Mouse (Mus musculus) frontal cortex, adult 2 months (tissue): ENCODE data around the gene Gsdma. TPM values are rescaled to one million over a fixed set of nuclear protein-coding genes. Genes with fewer than 3 reads are reported as not detected.
A peak's percentile ranks its signal among the peaks of the same experiment; 100 is the strongest.
"Not testable (repeated sequence)": the region's sequence is repeated elsewhere in the genome, so short reads cannot be mapped to it uniquely, and the experiment has no call there.

Source experiments
- DNase-seq, 2 experiments: peaks; one replicate each; pipeline ENCODE4 v3.0.0; 2022; ENCODE audit warnings: low spot score in 1 of 2; ENCODE audit errors: extremely low spot score in 1 of 2
- polyA plus RNA-seq: library from polyadenylated mRNA; depleted of rRNA; stranded (reverse); fragments of >200 nt; gene quantifications from 2 replicates; pipeline ENCODE4 v1.2.3, GENCODE M21; 2012

Gene Gsdma
- polyA plus RNA-seq, 1 experiment = 0.16 TPM

DNA sequence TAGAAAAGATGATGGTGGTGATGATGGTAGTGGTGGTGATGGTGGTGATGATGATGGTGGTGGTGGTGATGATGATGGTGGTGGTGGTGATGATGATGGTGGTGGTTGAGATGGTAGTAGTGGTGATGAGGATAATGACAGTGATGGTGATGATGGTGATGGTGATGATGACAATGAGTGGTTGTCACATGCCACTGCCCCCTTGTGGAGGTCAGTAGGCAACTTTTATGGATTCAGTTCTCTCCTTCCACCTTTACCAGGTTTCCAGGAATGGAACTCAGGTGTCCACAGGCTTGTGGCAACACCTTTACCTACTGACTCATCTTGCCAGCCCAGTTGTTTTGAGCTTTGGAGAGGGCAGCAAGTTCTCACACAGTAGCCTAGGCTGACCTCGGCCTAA lies 15.9 kb downstream of the Gsdma start:
- DNase-seq = no peak

GRCm38 (mm10) chr11:98680595-98680994 lies 16.4 kb downstream of the Gsdma start:
- not testable (repeated sequence) for DNase-seq

DNA sequence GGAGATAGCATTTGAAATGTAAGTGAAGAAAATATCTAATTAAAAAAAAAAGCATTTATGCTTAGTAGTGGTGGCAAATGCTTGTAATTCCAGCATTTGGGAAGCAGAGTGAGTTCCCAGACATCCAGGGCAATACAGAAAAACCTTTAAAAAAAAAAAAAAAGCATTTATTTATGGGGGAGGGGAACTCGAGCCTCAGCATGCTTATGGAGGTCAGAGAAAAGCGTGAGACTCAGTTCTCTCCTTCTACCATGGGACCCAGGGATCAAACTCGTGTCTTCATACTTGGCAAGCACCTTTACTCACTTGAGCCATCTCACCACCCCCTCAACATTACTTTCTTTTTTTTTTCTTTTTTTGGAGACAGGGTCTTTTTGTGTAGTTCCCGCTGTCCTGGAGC lies 17.0 kb downstream of the Gsdma start:
- no peak for DNase-seq

DNA sequence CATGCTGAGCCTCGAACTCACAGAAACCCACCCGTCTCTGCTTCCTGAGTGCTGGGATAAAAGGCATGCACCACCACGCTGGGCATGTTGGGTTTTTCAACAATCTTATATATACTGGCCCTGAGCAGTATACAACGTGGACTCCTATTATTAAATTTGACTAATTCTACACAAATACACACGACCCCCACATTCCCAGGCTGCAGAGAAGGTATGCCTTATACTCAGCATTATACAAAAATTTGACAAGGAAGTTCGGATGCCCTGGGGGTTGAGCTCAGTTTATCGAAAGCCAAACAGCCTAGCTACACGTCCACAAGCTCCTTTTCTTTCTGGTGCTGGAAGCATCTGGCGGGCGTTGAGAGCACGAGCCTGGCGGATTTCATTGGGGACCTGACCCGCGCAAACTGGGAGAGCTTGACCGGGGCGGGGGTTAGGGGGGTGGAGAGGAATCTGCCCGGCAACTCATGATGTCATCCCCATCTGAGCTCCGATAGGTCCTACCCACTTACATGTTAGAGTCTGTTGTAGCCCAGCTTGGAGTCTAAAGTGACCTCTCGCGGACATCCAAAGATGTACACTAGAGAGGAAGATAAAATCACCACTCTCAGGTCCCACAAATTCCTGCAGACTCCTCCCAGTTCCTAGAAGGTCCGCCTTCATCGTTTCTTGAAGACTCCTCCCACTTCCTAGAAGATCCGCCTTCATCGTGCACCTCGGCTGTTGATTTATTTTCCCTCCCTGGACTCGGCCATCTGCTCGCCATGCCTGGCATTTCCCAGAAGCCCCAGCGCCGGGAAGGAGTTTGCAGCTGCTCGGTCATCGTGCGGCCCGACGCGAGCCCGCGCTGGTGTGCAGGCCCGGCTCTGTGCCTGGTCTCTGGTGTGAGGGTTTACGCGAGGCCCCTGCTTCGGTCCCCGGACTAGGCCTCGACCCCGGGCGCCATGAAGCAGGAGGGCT lies 17.9 kb downstream of the Gsdma start, which contains the start of gene Psmd3:
Gene Psmd3, plus strand, starts transcription at position 769 of the 960 bp plus-strand sequence.
- DNase-seq = peak; percentile 92 to 99

DNA sequence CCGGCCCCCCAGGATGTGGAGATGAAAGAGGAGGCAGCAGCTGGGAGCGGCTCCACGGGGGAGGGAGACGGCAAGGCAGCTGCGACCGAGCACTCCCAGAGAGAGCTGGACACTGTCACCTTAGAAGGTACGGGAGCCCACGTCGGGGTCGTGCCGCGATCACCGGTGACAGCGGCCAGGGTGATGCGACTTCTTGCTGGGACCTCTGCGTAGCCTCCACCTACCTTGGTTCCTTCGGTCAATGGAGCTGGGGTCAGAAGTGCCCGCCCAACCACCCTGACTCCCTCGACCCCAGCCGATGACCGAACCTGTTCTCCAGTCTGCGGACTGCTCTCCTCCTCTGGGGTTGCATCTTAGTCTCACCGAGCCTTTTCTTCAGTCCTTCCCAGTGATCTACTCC lies 18.7 kb downstream of the Gsdma start:
- no peak for DNase-seq

GRCm38 (mm10) chr11:98685642-98686041 lies 21.5 kb downstream of the Gsdma start:
- no peak for DNase-seq

- DNase-seq = no peak
Measured at GRCm38 (mm10) chr11:98686976-98687375, 22.8 kb downstream of the Gsdma start.

GRCm38 (mm10) chr11:98688009-98688408 lies 23.9 kb downstream of the Gsdma start:
- DNase-seq = no peak

- no peak for DNase-seq
Measured at GRCm38 (mm10) chr11:98693201-98693600, 29.1 kb downstream of the Gsdma start.

GRCm38 (mm10) chr11:98693746-98694145 lies 29.6 kb downstream of the Gsdma start:
- DNase-seq = no peak

DNA sequence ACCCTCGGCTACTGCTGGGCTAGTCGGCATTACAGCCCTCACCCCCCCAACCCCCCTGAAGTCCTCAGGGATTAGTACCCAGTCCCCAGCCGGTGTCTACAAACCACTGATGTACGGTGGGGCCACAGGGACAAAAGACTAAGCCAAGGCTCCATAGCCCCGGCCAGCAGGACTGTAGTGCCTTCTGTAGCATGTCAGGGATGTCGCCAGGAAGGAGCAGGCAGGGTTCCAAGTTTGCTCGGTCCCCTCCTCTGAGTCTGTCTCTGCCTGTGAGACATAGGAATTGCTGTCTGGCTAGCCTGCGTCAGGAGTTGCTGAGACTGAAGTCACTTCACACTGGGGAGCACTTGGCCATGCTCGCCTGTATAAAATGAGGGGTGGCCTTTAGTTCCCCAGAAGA lies 30.1 kb downstream of the Gsdma start:
- DNase-seq = no peak

- DNase-seq = no peak
Measured at GRCm38 (mm10) chr11:98695408-98695807, 31.3 kb downstream of the Gsdma start.

GRCm38 (mm10) chr11:98696454-98697216 lies 32.5 kb downstream of the Gsdma start:
- no peak for DNase-seq

DNA sequence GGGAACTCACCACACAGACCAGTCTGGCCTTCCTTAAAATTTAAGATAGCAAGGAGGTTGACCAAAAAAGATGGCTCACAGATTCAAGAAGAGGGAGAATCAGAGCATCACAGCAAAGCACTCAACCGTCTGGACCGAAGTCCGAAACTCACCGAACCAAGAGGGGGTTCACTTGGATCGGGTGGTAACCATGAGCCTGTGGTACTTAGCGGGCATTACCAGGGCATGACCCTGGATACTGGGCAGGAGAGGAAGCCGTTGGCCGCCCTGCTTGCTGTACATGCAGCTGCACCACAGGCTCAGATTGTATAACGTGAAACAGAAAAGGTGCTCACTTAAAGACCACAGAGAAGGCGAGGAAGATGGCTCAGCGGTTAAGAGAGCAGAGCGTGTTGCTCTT lies 33.1 kb downstream of the Gsdma start:
- DNase-seq = no peak

DNA sequence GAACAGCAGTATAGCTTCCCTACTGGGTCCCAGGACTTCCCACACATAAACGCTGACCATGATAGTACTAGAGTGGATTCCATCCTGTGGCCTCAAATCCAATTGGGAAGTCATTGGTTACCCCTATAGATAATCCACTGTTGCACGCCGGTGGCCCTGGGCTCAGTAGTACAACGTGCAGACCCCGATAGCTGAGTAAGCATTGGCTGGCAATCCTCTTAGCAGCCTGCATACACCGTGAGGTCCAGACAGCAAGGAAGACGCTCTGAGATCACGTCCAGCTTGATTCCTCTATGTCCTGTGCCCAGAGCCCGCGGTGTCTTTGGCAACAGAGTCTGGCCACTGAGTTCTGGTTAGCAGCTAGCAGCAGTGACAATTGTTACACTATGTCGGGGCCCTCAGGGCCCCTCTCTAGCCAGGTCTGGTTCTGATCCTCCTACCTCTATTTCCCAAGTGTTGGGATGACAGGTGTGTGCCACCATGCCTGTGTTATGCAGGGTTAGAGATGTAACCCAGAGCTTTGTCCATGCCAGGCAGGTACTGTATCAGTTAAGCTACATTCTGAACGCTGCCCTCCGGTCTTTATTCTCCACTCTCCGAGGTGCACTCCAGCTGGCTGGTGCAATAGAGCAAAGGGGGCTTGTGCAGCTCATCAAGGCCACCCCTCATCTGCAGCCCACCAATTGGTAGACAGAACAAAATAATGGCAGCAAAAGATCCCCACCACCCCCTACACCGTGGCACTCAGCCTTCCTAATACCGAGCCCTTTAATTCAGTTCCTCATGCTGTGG lies 34.9 kb downstream of the Gsdma start:
- DNase-seq = no peak

- peak; percentile 53 to 90 for DNase-seq
Measured at GRCm38 (mm10) chr11:98699911-98700310, 35.8 kb downstream of the Gsdma start.

DNA sequence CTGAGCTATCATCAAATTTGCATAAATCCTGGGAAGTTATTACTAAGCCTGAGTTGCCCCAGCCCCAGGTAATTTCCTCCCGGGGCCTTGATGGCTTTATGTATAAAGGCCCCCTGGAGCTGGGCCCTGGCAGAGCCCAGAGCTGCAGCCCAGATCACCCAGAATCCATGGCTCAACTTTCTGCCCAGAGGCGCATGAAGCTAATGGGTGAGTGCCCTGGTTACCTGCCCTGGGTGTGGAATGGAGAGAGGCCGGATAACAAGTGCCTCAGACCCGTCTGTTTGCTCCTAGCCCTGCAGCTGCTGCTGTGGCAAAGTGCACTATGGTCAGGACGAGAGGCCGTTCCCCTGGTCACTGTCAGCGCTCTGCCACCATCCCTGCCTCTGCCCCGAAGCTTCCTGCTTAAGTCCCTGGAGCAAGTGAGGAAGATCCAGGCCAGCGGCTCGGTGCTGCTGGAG lies 37.1 kb downstream of the Gsdma start, which contains the start of gene Csf3:
Gene Csf3, plus strand, starts transcription at position 51 of the 458 bp plus-strand sequence.
- DNase-seq = no peak

GRCm38 (mm10) chr11:98702323-98702722 lies 38.2 kb downstream of the Gsdma start:
- no peak for DNase-seq

DNA sequence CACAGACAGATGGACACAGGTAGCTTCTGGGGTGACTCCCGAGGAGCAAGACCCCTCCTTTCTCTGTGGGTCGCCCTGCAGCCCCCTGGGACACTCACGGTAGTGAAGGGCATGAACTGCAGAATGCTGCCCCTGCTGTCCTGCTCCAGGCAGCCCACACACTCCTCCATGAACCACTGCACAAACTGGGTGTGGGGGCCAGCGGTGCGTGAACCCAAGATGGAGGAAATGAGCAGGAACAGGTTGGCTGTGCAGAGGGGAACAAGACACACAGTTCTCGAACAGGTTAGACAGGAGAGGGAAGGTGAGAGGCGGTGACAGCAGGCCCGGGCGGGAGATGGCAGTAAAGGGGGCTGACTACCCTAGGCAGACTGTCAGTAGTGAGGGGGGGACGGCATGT lies 40.9 kb downstream of the Gsdma start:
- DNase-seq = no peak
